Mouse (Mus musculus): Measurements from ENCODE around the gene Zfp108.
A peak's percentile ranks its signal among the peaks of the same experiment; 100 is the strongest.
"Not testable (repeated sequence)": the region's sequence is repeated elsewhere in the genome, so short reads cannot be mapped to it uniquely, and the experiment has no call there.

The Zfp108 gene

GRCm38 (mm10) chr7:24254633-24255474 is at the start of gene Zfp108:
Zfp108 (plus strand) TSS chr7:24254794.
- peak; percentile 85 for DNase-seq

- DNase-seq: peak; percentile 80
Observed at GRCm38 (mm10) chr7:24207488-24208261, 46.9 kb upstream of the Zfp108 start.

- no peak for DNase-seq
Observed at GRCm38 (mm10) chr7:24208282-24208886, 46.2 kb upstream of the Zfp108 start.

GRCm38 (mm10) chr7:24210296-24210695 is 44.3 kb upstream of the Zfp108 start:
- DNase-seq: no peak

GRCm38 (mm10) chr7:24211343-24211742 is 43.3 kb upstream of the Zfp108 start, which contains the start of gene Zfp111:
Zfp111 (minus strand) TSS chr7:24211443.
- DNase-seq: no peak

GRCm38 (mm10) chr7:24237040-24237791 is 17.4 kb upstream of the Zfp108 start, which contains the start of gene Zfp109:
Zfp109 (minus strand) TSS chr7:24237560.
- peak; percentile 83 for DNase-seq

GRCm38 (mm10) chr7:24253779-24254615 is 597 bp upstream of the Zfp108 start:
- no peak for DNase-seq

GRCm38 (mm10) chr7:24259306-24259999 is 4.9 kb downstream of the Zfp108 start:
- DNase-seq: no peak

GRCm38 (mm10) chr7:24260000-24260312 is 5.4 kb downstream of the Zfp108 start:
- no peak for DNase-seq

- DNase-seq: no peak
Observed at GRCm38 (mm10) chr7:24268176-24269155, 13.9 kb downstream of the Zfp108 start.

- DNase-seq: no peak
Observed at GRCm38 (mm10) chr7:24269256-24269655, 14.7 kb downstream of the Zfp108 start.

- no peak for DNase-seq
Observed at GRCm38 (mm10) chr7:24269667-24270287, 15.2 kb downstream of the Zfp108 start.

GRCm38 (mm10) chr7:24270288-24270672 is 15.7 kb downstream of the Zfp108 start, which contains the start of gene Zfp93:
Zfp93 (plus strand) TSS chr7:24270420.
- DNase-seq: peak; percentile 83

GRCm38 (mm10) chr7:24271191-24271590 is 16.6 kb downstream of the Zfp108 start:
- no peak for DNase-seq

- DNase-seq: no peak
Observed at GRCm38 (mm10) chr7:24274456-24274855, 19.9 kb downstream of the Zfp108 start.

GRCm38 (mm10) chr7:24278771-24279170 is 24.2 kb downstream of the Zfp108 start:
- not testable (repeated sequence) for DNase-seq

- no peak for DNase-seq
Observed at GRCm38 (mm10) chr7:24280031-24280857, 25.6 kb downstream of the Zfp108 start.

- DNase-seq: no peak
Observed at GRCm38 (mm10) chr7:24280858-24281145, 26.2 kb downstream of the Zfp108 start.

- no peak for DNase-seq
Observed at GRCm38 (mm10) chr7:24286090-24286489, 31.5 kb downstream of the Zfp108 start.

All from right cerebral cortex, postnatal 25 days (tissue).